Mouse (Mus musculus) E14TG2a.4 (cell line): ENCODE results near the gene Arrb2.

Experiments used
- H3K27me3 ChIP-seq: 2 replicates; pipeline ENCODE4 v1.6.1; 2014; ENCODE audit warnings: low read length, control low read depth; ENCODE audit not compliant: insufficient read depth
- H3K36me3 ChIP-seq: 2 replicates; pipeline ENCODE4 v1.6.1; 2014; ENCODE audit warnings: low read length, control low read depth; ENCODE audit not compliant: insufficient read depth
- H3K4me1 ChIP-seq: replicated peaks from 2 replicates; pipeline ENCODE4 v1.6.1; 2014; ENCODE audit warnings: low read depth, low read length, control low read depth
- H3K4me3 ChIP-seq: replicated peaks from 2 replicates; pipeline ENCODE4 v1.5.1; 2014; ENCODE audit warnings: mild to moderate bottlenecking, low read length
- H3K9me3 ChIP-seq: 2 replicates; pipeline ENCODE4 v1.6.1; 2014; ENCODE audit warnings: low read length, control low read depth
- CTCF ChIP-seq: conservative IDR thresholded peaks from 2 replicates; pipeline ENCODE4 v1.5.1; 2014; ENCODE audit warnings: low read length
- NANOG ChIP-seq: IDR thresholded peaks from 2 replicates; pipeline ENCODE4 v1.6.1; 2014; ENCODE audit warnings: borderline replicate concordance, low read length, mixed read lengths
- POU5F1 ChIP-seq: IDR thresholded peaks from 2 replicates; pipeline ENCODE4 v1.6.1; 2014; ENCODE audit warnings: low read length, borderline replicate concordance

Gene Arrb2

DNA sequence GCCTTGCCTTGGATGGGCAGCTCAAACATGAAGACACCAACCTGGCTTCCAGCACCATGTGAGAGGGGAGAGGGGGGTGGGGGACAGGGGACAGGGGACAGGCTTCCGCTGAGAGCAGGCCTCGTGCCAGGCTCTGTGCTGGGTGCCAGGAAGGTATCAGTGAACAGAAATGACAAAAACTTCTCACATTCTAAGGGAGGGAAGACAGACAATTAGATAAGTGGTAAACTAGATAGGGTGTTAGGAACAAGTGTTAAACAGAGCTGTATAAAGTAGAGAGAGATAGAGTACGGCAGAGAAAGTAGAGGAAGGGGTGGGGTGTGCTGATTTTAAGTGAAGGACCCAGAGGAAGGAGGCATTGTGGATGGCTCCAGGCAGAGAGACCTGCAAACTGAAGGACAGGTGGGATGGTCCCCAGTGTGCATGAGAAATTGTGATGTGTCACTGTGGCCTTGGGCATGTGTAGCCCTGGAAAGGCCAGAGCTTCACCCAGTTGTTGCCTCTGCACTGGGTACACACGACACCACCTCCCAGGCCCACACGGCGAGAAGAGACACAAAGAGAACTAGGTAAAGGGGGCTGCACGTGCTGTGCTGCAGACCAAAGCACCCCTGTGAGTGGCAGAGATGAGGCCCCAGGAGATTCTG is 6.4 kb downstream of the Arrb2 start:
- Histone ChIP-seq H3K9me3 (no peaks in the 10 kb centered on the region), H3K27me3 (peaks cover 4% of the 10 kb centered on the region), H3K4me3 (no peak overlapping the region), H3K36me3 (peaks cover 69% of the 10 kb centered on the region), H3K4me1 (peaks cover 39% of the 10 kb centered on the region)
- TF ChIP-seq NANOG (no peak), CTCF (no peak), POU5F1 (no peak)

- Histone ChIP-seq H3K4me3 (no peak overlapping the region), H3K9me3 (no peaks in the 10 kb centered on the region), H3K4me1 (peaks cover 24% of the 10 kb centered on the region), H3K36me3 (peaks cover 67% of the 10 kb centered on the region), H3K27me3 (no peaks in the 10 kb centered on the region)
- TF ChIP-seq POU5F1 = no peak
- TF ChIP-seq CTCF = no peak
- TF ChIP-seq NANOG = no peak
These were observed 8.2 kb downstream of the Arrb2 start for GRCm38 (mm10) chr11:70440637-70441036.

- Histone ChIP-seq H3K27me3 (no peaks in the 10 kb centered on the region), H3K36me3 (peaks cover 54% of the 10 kb centered on the region), H3K4me3 (no peak overlapping the region), H3K9me3 (no peaks in the 10 kb centered on the region), H3K4me1 (peaks cover 18% of the 10 kb centered on the region)
- no peak for TF ChIP-seq NANOG
These were observed 9.4 kb downstream of the Arrb2 start for GRCm38 (mm10) chr11:70441882-70442281.

GRCm38 (mm10) chr11:70443964-70444363 is 11.5 kb downstream of the Arrb2 start:
- no peak for TF ChIP-seq POU5F1
- no peak for TF ChIP-seq NANOG
- no peak for TF ChIP-seq CTCF
- peaks cover 34% of the 10 kb centered on the region for H3K36me3 ChIP-seq
- H3K9me3 ChIP-seq = no peaks in the 10 kb centered on the region
- H3K4me1 ChIP-seq = peaks cover 11% of the 10 kb centered on the region
- no peak overlapping the region for H3K4me3 ChIP-seq
- H3K27me3 ChIP-seq = no peaks in the 10 kb centered on the region

- Histone ChIP-seq H3K4me3 (no peak overlapping the region), H3K4me1 (peaks cover 4% of the 10 kb centered on the region; the same call in 1 of the 2 replicates), H3K27me3 (no peaks in the 10 kb centered on the region), H3K9me3 (no peaks in the 10 kb centered on the region), H3K36me3 (peaks cover 27% of the 10 kb centered on the region)
- no peak for TF ChIP-seq POU5F1
- no peak for TF ChIP-seq CTCF
- no peak for TF ChIP-seq NANOG
These were observed 12.2 kb downstream of the Arrb2 start for GRCm38 (mm10) chr11:70444667-70445066.

DNA sequence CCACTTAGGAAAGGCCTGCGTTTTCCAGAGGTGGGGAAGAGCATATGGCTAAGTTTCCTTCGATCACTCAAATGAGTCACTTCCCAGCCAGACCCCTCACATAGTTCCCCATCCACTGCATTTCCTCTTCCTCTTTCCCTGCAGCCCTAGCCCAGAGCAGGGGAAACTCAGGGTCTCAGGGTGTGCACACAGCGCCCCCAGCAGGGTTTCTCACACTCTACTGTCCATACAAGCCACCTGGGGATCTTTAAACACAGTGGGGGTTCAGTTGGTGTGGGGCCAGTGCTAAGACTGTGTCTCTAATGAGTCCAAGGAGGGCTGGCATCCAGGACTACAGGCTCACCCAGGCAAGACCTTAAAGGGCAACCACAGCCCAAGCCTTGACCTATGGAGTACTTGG is 14.3 kb downstream of the Arrb2 start:
- TF ChIP-seq NANOG (no peak), POU5F1 (no peak), CTCF (no peak)
- Histone ChIP-seq H3K4me1 (peaks cover 7% of the 10 kb centered on the region), H3K36me3 (peaks cover 8% of the 10 kb centered on the region; the same call in 1 of the 2 replicates), H3K4me3 (no peak overlapping the region), H3K27me3 (no peaks in the 10 kb centered on the region), H3K9me3 (no peaks in the 10 kb centered on the region)

GRCm38 (mm10) chr11:70447373-70447772 is 14.9 kb downstream of the Arrb2 start:
- H3K36me3 ChIP-seq = peaks cover 2% of the 10 kb centered on the region; the same call in 1 of the 2 replicates
- no peaks in the 10 kb centered on the region for H3K9me3 ChIP-seq
- H3K27me3 ChIP-seq = no peaks in the 10 kb centered on the region
- TF ChIP-seq POU5F1 (no peak), NANOG (no peak), CTCF (no peak)
- H3K4me3 ChIP-seq = no peak overlapping the region
- peaks cover 9% of the 10 kb centered on the region for H3K4me1 ChIP-seq

DNA sequence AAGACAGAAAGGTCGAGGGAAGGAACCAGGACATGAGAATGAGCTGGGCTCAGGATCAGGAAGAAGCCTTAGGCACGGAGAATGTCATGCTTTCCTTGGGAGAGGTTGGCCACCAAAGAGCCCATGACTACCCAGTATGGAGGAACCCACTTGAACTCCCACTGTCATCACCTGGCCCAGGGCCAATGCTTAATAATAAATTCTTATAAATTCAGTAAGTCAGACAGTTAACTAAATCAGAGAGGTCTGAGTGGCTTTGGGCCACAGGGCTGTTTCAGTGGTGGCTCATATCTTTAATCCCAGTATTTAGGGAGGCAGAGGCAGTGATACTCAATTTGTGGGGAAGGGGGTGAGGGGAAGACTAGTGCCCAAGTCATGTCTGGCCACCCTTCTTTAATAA is 18.5 kb downstream of the Arrb2 start:
- no peak overlapping the region for H3K4me3 ChIP-seq
- H3K9me3 ChIP-seq = no peaks in the 10 kb centered on the region
- H3K36me3 ChIP-seq = peaks cover 26% of the 10 kb centered on the region
- H3K27me3 ChIP-seq = no peaks in the 10 kb centered on the region
- TF ChIP-seq CTCF (no peak), NANOG (no peak), POU5F1 (no peak)
- peaks cover 22% of the 10 kb centered on the region for H3K4me1 ChIP-seq

- Histone ChIP-seq H3K27me3 (peaks cover 5% of the 10 kb centered on the region; the same call in 1 of the 2 replicates), H3K9me3 (no peaks in the 10 kb centered on the region), H3K4me3 (peak within 1 kb of the TSS; percentile 95), H3K4me1 (peaks cover 22% of the 10 kb centered on the region), H3K36me3 (peaks cover 26% of the 10 kb centered on the region)
- TF ChIP-seq CTCF = peak; percentile 56
- no peak for TF ChIP-seq POU5F1
- TF ChIP-seq NANOG = no peak
These were observed 19.5 kb downstream of the Arrb2 start, which contains the start of gene Med11 for GRCm38 (mm10) chr11:70451797-70452498. Gene Med11 (plus strand): TSS chr11:70451919.
